20 mouse cellular contexts compared by ENCODE assay signal in genomic region chr11:93961482-93961881, GRCm38 (mm10).
"Had no signal": no experiment of that assay in that cellular context is flagged by ENCODE, and none has a peak within 500 bp of the region (broad histone marks: within the 10 kb centered on the region; RNA-seq: fewer than 3 reads in every experiment).

No protein-coding gene starts in this region.

- DNase-seq: forebrain, postnatal 0 days; gastrocnemius, postnatal 14 days; gastrocnemius, postnatal 36 days; heart, adult 18-20 months; heart, postnatal 14 days; heart, postnatal 36 days; layer of hippocampus, adult 9-11 months; layer of hippocampus, postnatal 36 days; left cerebral cortex, postnatal 4 days; lung, adult 18-20 months had no signal

- H3K27me3 ChIP-seq: heart, embryonic 12.5 days; hindbrain, embryonic 13.5 days; hindbrain, embryonic 15.5 days; limb, embryonic 13.5 days; limb, embryonic 15.5 days; liver, embryonic 12.5 days had no signal

- H3K9ac ChIP-seq: forebrain, postnatal 0 days; heart, embryonic 12.5 days; hindbrain, embryonic 13.5 days; hindbrain, embryonic 15.5 days; limb, embryonic 13.5 days; limb, embryonic 15.5 days; liver, embryonic 12.5 days; liver, embryonic 14.5 days had no signal

- ATAC-seq: forebrain, postnatal 0 days; hindbrain, postnatal 0 days; liver, embryonic 12.5 days had no signal

- H3K4me2 ChIP-seq: heart, embryonic 12.5 days; hindbrain, embryonic 13.5 days; hindbrain, embryonic 15.5 days; limb, embryonic 13.5 days; limb, embryonic 15.5 days; liver, embryonic 12.5 days had no signal

- H3K9me3 ChIP-seq: heart, embryonic 10.5 days; heart, embryonic 12.5 days; hindbrain, embryonic 13.5 days; hindbrain, embryonic 15.5 days; limb, embryonic 13.5 days; limb, embryonic 15.5 days; liver, embryonic 12.5 days had no signal

- H3K27ac ChIP-seq: heart, embryonic 10.5 days; hindbrain, embryonic 13.5 days; hindbrain, embryonic 15.5 days; hindbrain, postnatal 0 days; kidney, postnatal 0 days; limb, embryonic 13.5 days; limb, embryonic 15.5 days; liver, embryonic 12.5 days; liver, embryonic 14.5 days had no signal

- H3K4me3 ChIP-seq: heart, embryonic 10.5 days; heart, embryonic 12.5 days; hindbrain, embryonic 13.5 days; hindbrain, embryonic 15.5 days; limb, embryonic 13.5 days; limb, embryonic 15.5 days; liver, embryonic 12.5 days had no signal
